Mouse (Mus musculus) midbrain, embryonic 14.5 days (tissue): ENCODE results near the gene Acta1. TPM values are rescaled to one million over a fixed set of nuclear protein-coding genes. Genes with fewer than 3 reads are reported as not detected.

Experiments used
- ATAC-seq: fragments of 200-750 bp; cut with Nextera tagmentation; 2 replicates; pipeline ENCODE4 v1.8.0; 2017; ENCODE audit warnings: moderate number of reproducible peaks, moderate library complexity; ENCODE audit not compliant: low FRiP score, low TSS enrichment
- DNase-seq: peaks from one replicate; pipeline ENCODE4 v3.0.0-alpha.2; 2015
- H3K27ac ChIP-seq: fragments of 300-500 bp; sonication (generic); replicated peaks from 2 replicates; pipeline ENCODE4 v1.5.1; 2014; ENCODE audit warnings: mild to moderate bottlenecking, low read depth, low read length, moderate library complexity
- H3K27me3 ChIP-seq: fragments of 300-500 bp; sonication (generic); 2 replicates; pipeline ENCODE4 v1.6.1; 2014; ENCODE audit warnings: low read length, control low read depth, mixed read lengths; ENCODE audit not compliant: control insufficient read depth, insufficient read depth
- H3K36me3 ChIP-seq: fragments of 300-500 bp; sonication (generic); 2 replicates; pipeline ENCODE4 v1.6.1; 2014; ENCODE audit warnings: low read length, control low read depth; ENCODE audit not compliant: control insufficient read depth, insufficient read depth
- H3K4me1 ChIP-seq: fragments of 300-500 bp; sonication (generic); 2 replicates; pipeline ENCODE4 v1.6.1; 2014; ENCODE audit warnings: mild to moderate bottlenecking, antibody characterized with exemption, low read length, control low read depth; ENCODE audit not compliant: control insufficient read depth, insufficient read depth
- H3K4me2 ChIP-seq: fragments of 300-500 bp; sonication (generic); 2 replicates; pipeline ENCODE4 v1.6.1; 2014; ENCODE audit warnings: mild to moderate bottlenecking, low read length, moderate library complexity
- H3K4me3 ChIP-seq: fragments of 300-500 bp; sonication (generic); replicated peaks from 2 replicates; pipeline ENCODE4 v1.5.1; 2014; ENCODE audit warnings: low read depth, low read length
- H3K9ac ChIP-seq: fragments of 300-500 bp; sonication (generic); replicated peaks from 2 replicates; pipeline ENCODE4 v1.6.1; 2014; ENCODE audit warnings: mild to moderate bottlenecking, low read length, moderate library complexity
- H3K9me3 ChIP-seq: fragments of 300-500 bp; sonication (generic); 2 replicates; pipeline ENCODE4 v1.6.1; 2016; ENCODE audit warnings: low read length, control low read depth, mixed read lengths; ENCODE audit not compliant: control insufficient read depth
- WGBS: fragments of 180-500 bp; shearing (Covaris S2); extraction: QIAGEN DNeasy Blood & Tissue Kit; methylation state at CpG from one replicate; pipeline ENCODE4 v1.1.7; 2014; 5-methylcytosine and 5-hydroxymethylcytosine counted together
- polyA plus RNA-seq: library from polyadenylated mRNA; unstranded; fragments of >200 nt; fragmentation: Nextera tagmentation; extraction: Ambion mirVana; gene quantifications from 2 replicates; pipeline ENCODE4 v1.2.1, GENCODE M21; 2014

Gene Acta1
- polyA plus RNA-seq, 1 experiment from 2014 or later, result 3.7 TPM

GRCm38 (mm10) chr8:123898576-123898975, 4.0 kb upstream of the Acta1 start:
- Histone ChIP-seq H3K36me3 (peaks cover 46% of the 10 kb centered on the region), H3K4me3 (no peak overlapping the region), H3K9ac (no peak overlapping the region), H3K4me2 (no peak overlapping the region), H3K27me3 (peaks cover 18% of the 10 kb centered on the region), H3K4me1 (no peaks in the 10 kb centered on the region), H3K9me3 (no peaks in the 10 kb centered on the region), H3K27ac (no peak overlapping the region)
- 87% methylated on average over 5 of the region's 5 CpGs for WGBS
- ATAC-seq (no peak), DNase-seq (no peak)

- H3K4me2 ChIP-seq, result no peak overlapping the region
- DNase-seq, result no peak
- peaks cover 34% of the 10 kb centered on the region for H3K27me3 ChIP-seq
- peaks cover 28% of the 10 kb centered on the region for H3K36me3 ChIP-seq
- H3K9me3 ChIP-seq, result no peaks in the 10 kb centered on the region
- ATAC-seq, result no peak
- WGBS, result 55% methylated on average over 10 of the region's 10 CpGs
- no peak overlapping the region for H3K27ac ChIP-seq
- H3K4me3 ChIP-seq, result no peak overlapping the region
- H3K4me1 ChIP-seq, result peaks cover 9% of the 10 kb centered on the region; the same call in 1 of the 2 replicates
- no peak overlapping the region for H3K9ac ChIP-seq
These were observed 2.2 kb upstream of the Acta1 start for GRCm38 (mm10) chr8:123896774-123897173.

GRCm38 (mm10) chr8:123896366-123896761, 1.8 kb upstream of the Acta1 start:
- ATAC-seq (no peak), DNase-seq (no peak)
- Histone ChIP-seq H3K9ac (no peak overlapping the region), H3K27me3 (peaks cover 35% of the 10 kb centered on the region), H3K4me1 (peaks cover 13% of the 10 kb centered on the region), H3K9me3 (no peaks in the 10 kb centered on the region), H3K4me3 (no peak overlapping the region), H3K36me3 (peaks cover 24% of the 10 kb centered on the region), H3K4me2 (no peak overlapping the region), H3K27ac (no peak overlapping the region)
- WGBS, result 71% methylated on average over 14 of the region's 14 CpGs

- no peak overlapping the region for H3K9ac ChIP-seq
- H3K27me3 ChIP-seq, result peaks cover 38% of the 10 kb centered on the region
- H3K4me1 ChIP-seq, result peaks cover 16% of the 10 kb centered on the region
- H3K9me3 ChIP-seq, result no peaks in the 10 kb centered on the region
- H3K4me3 ChIP-seq, result no peak overlapping the region
- 68% methylated on average over 9 of the region's 9 CpGs for WGBS
- peaks cover 20% of the 10 kb centered on the region; the same call in 1 of the 2 replicates for H3K36me3 ChIP-seq
- no peak for ATAC-seq
- no peak for DNase-seq
- H3K27ac ChIP-seq, result no peak overlapping the region
- no peak overlapping the region for H3K4me2 ChIP-seq
These were observed 1.3 kb upstream of the Acta1 start for GRCm38 (mm10) chr8:123895680-123896365.

- DNase-seq (no peak), ATAC-seq (no peak)
- H3K4me2 ChIP-seq, result no peak overlapping the region
- H3K9ac ChIP-seq, result no peak overlapping the region
- no peaks in the 10 kb centered on the region for H3K9me3 ChIP-seq
- no peak overlapping the region for H3K27ac ChIP-seq
- H3K27me3 ChIP-seq, result peaks cover 44% of the 10 kb centered on the region
- no peak overlapping the region for H3K4me3 ChIP-seq
- H3K4me1 ChIP-seq, result peaks cover 16% of the 10 kb centered on the region
- 84% methylated on average over 4 of the region's 4 CpGs for WGBS
- H3K36me3 ChIP-seq, result peaks cover 14% of the 10 kb centered on the region; the same call in 1 of the 2 replicates
These were observed 679 bp upstream of the Acta1 start for GRCm38 (mm10) chr8:123895230-123895629.

- H3K27me3 ChIP-seq, result peaks cover 44% of the 10 kb centered on the region
- no peak for DNase-seq
These were observed 1.1 kb downstream of the Acta1 start for GRCm38 (mm10) chr8:123893413-123893812.

GRCm38 (mm10) chr8:123892586-123893155, 1.9 kb downstream of the Acta1 start:
- peak overlapping the region; percentile 61; the same call in 1 of the 2 replicates for H3K27ac ChIP-seq
- 11% methylated on average over 30 of the region's 30 CpGs for WGBS
- peak overlapping the region; percentile 46 for H3K4me3 ChIP-seq
- H3K9ac ChIP-seq, result peak overlapping the region; percentile 59
- DNase-seq, result peak; percentile 54
- peak; percentile 48; the same call in 1 of the 2 replicates for ATAC-seq
- peaks cover 16% of the 10 kb centered on the region for H3K4me1 ChIP-seq
- no peaks in the 10 kb centered on the region for H3K9me3 ChIP-seq
- no peaks in the 10 kb centered on the region for H3K36me3 ChIP-seq
- peak overlapping the region; percentile 70 for H3K4me2 ChIP-seq
- H3K27me3 ChIP-seq, result peaks cover 44% of the 10 kb centered on the region

More at GRCm38 (mm10) chr8:123893413-123893812, 1.1 kb downstream of the Acta1 start:
- Histone ChIP-seq H3K36me3 (no peaks in the 10 kb centered on the region), H3K4me2 (no peak overlapping the region), H3K4me1 (peaks cover 16% of the 10 kb centered on the region), H3K4me3 (no peak overlapping the region), H3K9me3 (no peaks in the 10 kb centered on the region), H3K27ac (no peak overlapping the region), H3K9ac (no peak overlapping the region)
- ATAC-seq, result no peak
- WGBS, result 80% methylated on average over 11 of the region's 11 CpGs

GRCm38 (mm10) chr8:123891883-123892585, 2.5 kb downstream of the Acta1 start:
- Histone ChIP-seq H3K27me3 (peaks cover 44% of the 10 kb centered on the region), H3K9ac (peak overlapping the region; percentile 59), H3K36me3 (no peaks in the 10 kb centered on the region), H3K4me1 (peaks cover 16% of the 10 kb centered on the region), H3K4me3 (peak overlapping the region; percentile 46), H3K9me3 (no peaks in the 10 kb centered on the region), H3K4me2 (peak overlapping the region; percentile 70), H3K27ac (peak overlapping the region; percentile 61)
- peak; percentile 76 for ATAC-seq
- DNase-seq, result peak; percentile 85
- WGBS, result under 1% methylated on average over 49 of the region's 49 CpGs
